In the genomic region with DNA sequence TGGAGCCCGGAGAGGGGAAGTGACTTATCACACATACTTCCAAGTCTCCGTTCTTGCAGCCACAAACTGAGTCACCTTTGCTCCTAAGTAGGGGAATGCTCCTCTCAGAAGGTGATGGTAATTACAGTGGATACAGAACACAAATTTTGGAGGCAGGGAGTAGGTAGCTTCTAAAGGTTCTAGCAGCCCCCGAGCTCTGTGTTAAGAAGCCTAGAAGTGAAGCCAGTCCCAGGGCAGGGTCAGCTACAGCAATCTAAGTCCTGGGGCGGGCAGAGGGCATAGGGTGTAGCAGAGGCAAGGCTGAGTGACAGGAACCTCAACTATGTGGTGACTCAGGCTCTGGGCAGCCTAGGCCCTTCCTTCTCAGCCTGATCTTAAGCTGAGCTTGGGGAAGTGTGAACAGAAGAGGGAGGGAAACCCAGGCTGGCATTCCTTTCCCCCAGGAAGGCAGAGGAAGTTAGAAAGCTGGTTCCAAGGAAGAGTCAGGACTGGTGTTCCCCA, we compare ENCODE assay signal across 8 mouse cellular contexts. TPM values are rescaled to one million over a fixed set of nuclear protein-coding genes. Genes with fewer than 3 reads are reported as not detected.
DNase-seq lines count a peak whose midpoint lies in the region; ATAC-seq and TF ChIP-seq lines count a peak whose summit lies in the region.

No protein-coding gene starts in this region.

- peak overlapping the region; percentile 15 for H3K27ac ChIP-seq in kidney, embryonic 15.5 days
- H3K27ac ChIP-seq in kidney, embryonic 14.5 days (ENCODE audit: low read depth, low read length): no peak overlapping the region
- H3K27ac ChIP-seq in heart, postnatal 0 days (ENCODE audit: low read depth): peak overlapping the region; percentile 69

- H3K4me2 ChIP-seq in kidney, embryonic 15.5 days: no peak overlapping the region
- H3K4me2 ChIP-seq in kidney, embryonic 14.5 days (replicated peaks; ENCODE audit: low read depth, low read length): no peak overlapping the region
- no peak overlapping the region for H3K4me2 ChIP-seq in heart, postnatal 0 days (ENCODE audit: low read depth, low read length)

- ATAC-seq in kidney, embryonic 15.5 days (replicated peaks; ENCODE audit: low FRiP score): no peak
- no peak for ATAC-seq in kidney, embryonic 14.5 days (ENCODE audit: low FRiP score, low TSS enrichment)
- ATAC-seq in heart, postnatal 0 days (ENCODE audit: insufficient read depth, low read depth): 0 out of 2 replicates have a peak, but pooled peaks have one; percentile 16
- ATAC-seq in activated CD4-positive, CD25-positive, alpha-beta regulatory T cell, adult 4 months: no peak

- no peaks in the 10 kb centered on the region for H3K9me3 ChIP-seq in kidney, embryonic 15.5 days (replicated peaks)
- no peaks in the 10 kb centered on the region for H3K9me3 ChIP-seq in kidney, embryonic 14.5 days (ENCODE audit: control insufficient read depth, low read length)
- no peaks in the 10 kb centered on the region for H3K9me3 ChIP-seq in heart, postnatal 0 days (replicated peaks; ENCODE audit: control insufficient read depth, low read length)
- no peaks in the 10 kb centered on the region for H3K9me3 ChIP-seq in megakaryocyte, embryonic 14.5 days

- no peaks in the 10 kb centered on the region for H3K27me3 ChIP-seq in kidney, embryonic 15.5 days
- H3K27me3 ChIP-seq in kidney, embryonic 14.5 days (ENCODE audit: control insufficient read depth, insufficient read depth, low read length): no peaks in the 10 kb centered on the region
- no peaks in the 10 kb centered on the region for H3K27me3 ChIP-seq in heart, postnatal 0 days (ENCODE audit: control insufficient read depth, insufficient read depth, low read length)
- H3K27me3 ChIP-seq in megakaryocyte, embryonic 14.5 days (replicated peaks): peaks cover 24% of the 10 kb centered on the region

- no peak for TF ChIP-seq CTCF in heart, postnatal 0 days (IDR thresholded peaks at IDR 0.05; ENCODE audit: low read depth)

- WGBS in kidney, embryonic 15.5 days: 43% methylated on average over 4 of the region's 4 CpGs
- 33% methylated on average over 4 of the region's 4 CpGs for WGBS in kidney, embryonic 14.5 days
- WGBS in heart, postnatal 0 days: 14% methylated on average over 4 of the region's 4 CpGs

- H3K9ac ChIP-seq in kidney, embryonic 15.5 days: no peak overlapping the region
- H3K9ac ChIP-seq in kidney, embryonic 14.5 days (ENCODE audit: low read depth, low read length): no peak overlapping the region
- 0 out of 2 replicates have a peak overlapping the region, but pooled peaks have one; percentile 12 for H3K9ac ChIP-seq in heart, postnatal 0 days (replicated peaks; ENCODE audit: low read depth, low read length)

- peak; percentile 56 for DNase-seq in adrenal gland, postnatal 14 days
- peak; percentile 46 for DNase-seq in heart, postnatal 0 days (ENCODE audit: low spot score)
- no peak for DNase-seq in embryo, embryonic 9.5 days (ENCODE audit: extremely low spot score)
- DNase-seq in layer of hippocampus, postnatal 10 days (ENCODE audit: low spot score in 2 of 2): no peak

- TF ChIP-seq EP300 in heart, postnatal 0 days (IDR thresholded peaks at IDR 0.05; ENCODE audit: low read depth): no peak

- H3K4me3 ChIP-seq in kidney, embryonic 15.5 days (replicated peaks): no peak overlapping the region
- H3K4me3 ChIP-seq in kidney, embryonic 14.5 days (ENCODE audit: low read length): no peak overlapping the region
- H3K4me3 ChIP-seq in heart, postnatal 0 days (ENCODE audit: low read depth, low read length): no peak overlapping the region
- peak overlapping the region; percentile 74 for H3K4me3 ChIP-seq in megakaryocyte, embryonic 14.5 days (replicated peaks)

- peaks cover 38% of the 10 kb centered on the region for H3K4me1 ChIP-seq in kidney, embryonic 15.5 days
- H3K4me1 ChIP-seq in kidney, embryonic 14.5 days (ENCODE audit: control insufficient read depth, insufficient read depth, low read length): peaks cover 2% of the 10 kb centered on the region
- peaks cover 60% of the 10 kb centered on the region for H3K4me1 ChIP-seq in heart, postnatal 0 days (ENCODE audit: control insufficient read depth, insufficient read depth)
- H3K4me1 ChIP-seq in megakaryocyte, embryonic 14.5 days: peaks cover 74% of the 10 kb centered on the region

- H3K36me3 ChIP-seq in kidney, embryonic 15.5 days: peaks cover 30% of the 10 kb centered on the region
- H3K36me3 ChIP-seq in kidney, embryonic 14.5 days (ENCODE audit: control insufficient read depth, insufficient read depth, low read length): peaks cover 24% of the 10 kb centered on the region
- H3K36me3 ChIP-seq in heart, postnatal 0 days (replicated peaks; ENCODE audit: control insufficient read depth, insufficient read depth, low read length): peaks cover 14% of the 10 kb centered on the region
- H3K36me3 ChIP-seq in megakaryocyte, embryonic 14.5 days (replicated peaks; ENCODE audit: low read length): peaks cover 29% of the 10 kb centered on the region

RNA-seq across cellular contexts. Expression of gene Ahnak, which starts 5.9 kb away (rescaled TPM):
- polyA plus RNA-seq in kidney, embryonic 15.5 days (2015; fragmentation: Nextera tagmentation; extraction: Ambion mirVana): 17.3 and 18.2 TPM in 2 replicates
- polyA plus RNA-seq in kidney, embryonic 14.5 days (2014; fragmentation: Nextera tagmentation; extraction: Ambion mirVana): 7.0 and 10.0 TPM in 2 replicates
- total RNA-seq in adrenal gland, postnatal 14 days (2021): 157 and 186 TPM in 2 replicates
- total RNA-seq in heart, postnatal 0 days (2014; rRNA removed; ENCODE audit: low replicate concordance): 122 and 135 TPM in 2 replicates
- polyA plus RNA-seq in heart, postnatal 0 days (2015; fragmentation: Nextera tagmentation; extraction: Ambion mirVana): 56.8 and 59.1 TPM in 2 replicates
- polyA plus RNA-seq in megakaryocyte, embryonic 14.5 days (2012; ENCODE audit: insufficient read depth, low replicate concordance): 4.6 and 28.7 TPM in 2 replicates
- polyA plus RNA-seq in activated CD4-positive, CD25-positive, alpha-beta regulatory T cell, adult 4 months (2017; shearing (Covaris generic)): 10 to 100 TPM; 47.2 to 60.1 TPM
- 10 to 100 TPM; 17.2 to 18.5 TPM for total RNA-seq in layer of hippocampus, postnatal 10 days (2021)

RNA-seq across cellular contexts. Expression of gene Eef1g, which starts 16.4 kb away (rescaled TPM):
- 467 and 476 TPM in 2 replicates for polyA plus RNA-seq in kidney, embryonic 15.5 days (2015; fragmentation: Nextera tagmentation; extraction: Ambion mirVana)
- 479 and 516 TPM in 2 replicates for polyA plus RNA-seq in kidney, embryonic 14.5 days (2014; fragmentation: Nextera tagmentation; extraction: Ambion mirVana)
- total RNA-seq in adrenal gland, postnatal 14 days (2021): 355 and 413 TPM in 2 replicates
- total RNA-seq in heart, postnatal 0 days (2014; rRNA removed; ENCODE audit: low replicate concordance): 407 and 439 TPM in 2 replicates
- 172 and 173 TPM in 2 replicates for polyA plus RNA-seq in heart, postnatal 0 days (2015; fragmentation: Nextera tagmentation; extraction: Ambion mirVana)
- polyA plus RNA-seq in megakaryocyte, embryonic 14.5 days (2012; ENCODE audit: insufficient read depth, low replicate concordance): 36.7 and 78.5 TPM in 2 replicates
- 100 to 1,000 TPM; 589 to 842 TPM for polyA plus RNA-seq in activated CD4-positive, CD25-positive, alpha-beta regulatory T cell, adult 4 months (2017; shearing (Covaris generic))
- total RNA-seq in layer of hippocampus, postnatal 10 days (2021): 100 to 1,000 TPM; 283 to 287 TPM

RNA-seq across cellular contexts. Expression of gene Tut1, which starts 29.6 kb away (rescaled TPM):
- 32.9 and 33.5 TPM in 2 replicates for polyA plus RNA-seq in kidney, embryonic 15.5 days (2015; fragmentation: Nextera tagmentation; extraction: Ambion mirVana)
- polyA plus RNA-seq in kidney, embryonic 14.5 days (2014; fragmentation: Nextera tagmentation; extraction: Ambion mirVana): 25.1 and 31.7 TPM in 2 replicates
- total RNA-seq in adrenal gland, postnatal 14 days (2021): 20.2 and 21.7 TPM in 2 replicates
- 9.8 and 18.0 TPM in 2 replicates for total RNA-seq in heart, postnatal 0 days (2014; rRNA removed; ENCODE audit: low replicate concordance)
- polyA plus RNA-seq in heart, postnatal 0 days (2015; fragmentation: Nextera tagmentation; extraction: Ambion mirVana): 8.2 and 10.4 TPM in 2 replicates
- 25.5 and 37.3 TPM in 2 replicates for polyA plus RNA-seq in megakaryocyte, embryonic 14.5 days (2012; ENCODE audit: insufficient read depth, low replicate concordance)
- 10 to 100 TPM; 21.3 to 25.1 TPM for polyA plus RNA-seq in activated CD4-positive, CD25-positive, alpha-beta regulatory T cell, adult 4 months (2017; shearing (Covaris generic))
- 10 to 100 TPM; 15.6 to 16.2 TPM for total RNA-seq in layer of hippocampus, postnatal 10 days (2021)

RNA-seq across cellular contexts. Expression of gene Mta2, which starts 41.5 kb away (rescaled TPM):
- polyA plus RNA-seq in kidney, embryonic 15.5 days (2015; fragmentation: Nextera tagmentation; extraction: Ambion mirVana): 166 and 168 TPM in 2 replicates
- polyA plus RNA-seq in kidney, embryonic 14.5 days (2014; fragmentation: Nextera tagmentation; extraction: Ambion mirVana): 45.3 and 67.2 TPM in 2 replicates
- 93.1 and 105 TPM in 2 replicates for total RNA-seq in adrenal gland, postnatal 14 days (2021)
- total RNA-seq in heart, postnatal 0 days (2014; rRNA removed; ENCODE audit: low replicate concordance): 55.1 and 57.9 TPM in 2 replicates
- polyA plus RNA-seq in heart, postnatal 0 days (2015; fragmentation: Nextera tagmentation; extraction: Ambion mirVana): 47.6 and 51.5 TPM in 2 replicates
- 5.1 and 27.3 TPM in 2 replicates for polyA plus RNA-seq in megakaryocyte, embryonic 14.5 days (2012; ENCODE audit: insufficient read depth, low replicate concordance)
- polyA plus RNA-seq in activated CD4-positive, CD25-positive, alpha-beta regulatory T cell, adult 4 months (2017; shearing (Covaris generic)): 100 to 1,000 TPM in 1 of 2 experiments, 10 to 100 TPM in 1; 58.5 to 101 TPM
- 10 to 100 TPM; 60.6 to 67.9 TPM for total RNA-seq in layer of hippocampus, postnatal 10 days (2021)

RNA-seq across cellular contexts. Expression of gene Eml3, which starts 53.8 kb away (rescaled TPM):
- 28.7 and 33.5 TPM in 2 replicates for polyA plus RNA-seq in kidney, embryonic 15.5 days (2015; fragmentation: Nextera tagmentation; extraction: Ambion mirVana)
- 17.6 and 18.7 TPM in 2 replicates for polyA plus RNA-seq in kidney, embryonic 14.5 days (2014; fragmentation: Nextera tagmentation; extraction: Ambion mirVana)
- 45.4 and 49.5 TPM in 2 replicates for total RNA-seq in adrenal gland, postnatal 14 days (2021)
- 6.7 and 21.0 TPM in 2 replicates for total RNA-seq in heart, postnatal 0 days (2014; rRNA removed; ENCODE audit: low replicate concordance)
- polyA plus RNA-seq in heart, postnatal 0 days (2015; fragmentation: Nextera tagmentation; extraction: Ambion mirVana): 9.6 and 10.1 TPM in 2 replicates
- polyA plus RNA-seq in megakaryocyte, embryonic 14.5 days (2012; ENCODE audit: insufficient read depth, low replicate concordance): 31.6 and 32.2 TPM in 2 replicates
- 10 to 100 TPM; 20.4 to 25.1 TPM for polyA plus RNA-seq in activated CD4-positive, CD25-positive, alpha-beta regulatory T cell, adult 4 months (2017; shearing (Covaris generic))
- 10 to 100 TPM; 11.0 to 11.9 TPM for total RNA-seq in layer of hippocampus, postnatal 10 days (2021)

Comparison
In these comparisons a context has a peak if more than half of its experiments do, and no peak if none do; other contexts are left out.
1. DNase-seq: peak in adrenal gland, postnatal 14 days (single experiment) and heart, postnatal 0 days (single experiment); none in embryo, embryonic 9.5 days (single experiment) and layer of hippocampus, postnatal 10 days (0 of 2).